Mouse (Mus musculus) ES-E14 (cell line): ENCODE results near the gene 1810013L24Rik. TPM values are rescaled to one million over a fixed set of nuclear protein-coding genes. Genes with fewer than 3 reads are reported as not detected.
"Not testable (repeated sequence)": the region's sequence is repeated elsewhere in the genome, so short reads cannot be mapped to it uniquely, and the experiment has no call there.

Experiments
- DNase-seq: peaks from one replicate; pipeline ENCODE4 v3.0.0-alpha.2; 2013; ENCODE audit warnings: low read depth, low spot score
- H3K27ac ChIP-seq: 2 replicates; pipeline ENCODE4 v1.5.1; 2012; ENCODE audit warnings: low read depth, mild to moderate bottlenecking, low read length, moderate library complexity, mixed read lengths; ENCODE audit not compliant: poor library complexity, insufficient read depth, severe bottlenecking
- H3K36me3 ChIP-seq: 2 replicates; pipeline ENCODE4 v1.6.1; 2012; ENCODE audit warnings: mild to moderate bottlenecking, low read length, moderate library complexity, mixed read lengths; ENCODE audit not compliant: control insufficient read depth, poor library complexity, insufficient read depth, severe bottlenecking
- H3K4me1 ChIP-seq, 2 experiments: fragments of 150-350 bp in 1 of 2; sonication (generic) in 1 of 2; 2 replicates each; pipeline ENCODE4 v1.6.1; 2012; ENCODE audit warnings: low read length in 2 of 2, mild to moderate bottlenecking in 1 of 2, mixed read lengths in 1 of 2; ENCODE audit not compliant: control insufficient read depth in 2 of 2, insufficient read depth in 2 of 2, poor library complexity in 1 of 2
- H3K4me3 ChIP-seq, 2 experiments: fragments of 150-350 bp in 1 of 2; sonication (generic) in 1 of 2; 2 replicates each; pipeline ENCODE4 v1.5.1; 2012; ENCODE audit warnings: low read length in 2 of 2, low read depth in 1 of 2, mild to moderate bottlenecking in 1 of 2, mixed read lengths in 1 of 2; ENCODE audit not compliant: insufficient read depth in 1 of 2, poor library complexity in 1 of 2, severe bottlenecking in 1 of 2
- H3K9ac ChIP-seq: 2 replicates; pipeline ENCODE4 v1.6.1; 2012; ENCODE audit warnings: low read depth, mild to moderate bottlenecking, low read length, mixed read lengths; ENCODE audit not compliant: poor library complexity, insufficient read depth, severe bottlenecking
- H3K9me3 ChIP-seq: fragments of 150-350 bp; sonication (generic); 2 replicates; pipeline ENCODE4 v1.6.1; 2012; ENCODE audit warnings: low read depth, mild to moderate bottlenecking, low read length; ENCODE audit not compliant: control insufficient read depth, insufficient read depth
- CHD2 ChIP-seq: IDR thresholded peaks from 2 replicates; pipeline ENCODE4 v1.6.1; 2014; ENCODE audit warnings: mild to moderate bottlenecking, low read depth, low read length, inconsistent platforms
- HCFC1 ChIP-seq: IDR thresholded peaks from 2 replicates; pipeline ENCODE4 v1.6.1; 2012; ENCODE audit warnings: low read length, inconsistent platforms, borderline replicate concordance; ENCODE audit not compliant: insufficient read depth
- MAFK ChIP-seq: IDR thresholded peaks from 2 replicates; pipeline ENCODE4 v1.6.1; 2014; ENCODE audit warnings: mild to moderate bottlenecking, low read depth, low read length, inconsistent platforms; ENCODE audit not compliant: insufficient read depth
- ZC3H11A ChIP-seq: IDR thresholded peaks from 2 replicates; pipeline ENCODE4 v1.6.1; 2012; ENCODE audit warnings: low read depth, mild to moderate bottlenecking, inconsistent platforms, low read length, borderline replicate concordance
- ZNF384 ChIP-seq: IDR thresholded peaks from 2 replicates; pipeline ENCODE4 v1.6.1; 2012; ENCODE audit warnings: low read depth, low read length, inconsistent platforms
- in situ Hi-C, 2 experiments: fragments of 600-800 bp; cut with MboI; formaldehyde crosslinking; loops; one replicate each; pipeline ENCODE4 v1.15.1; 2025; ENCODE audit warnings: low sequenced_read_pairs in 2 of 2, inconsistent platforms in 1 of 2; ENCODE audit not compliant: unreplicated experiment in 2 of 2
- total RNA-seq: library from RNA; depleted of rRNA; stranded (reverse); fragments of 300-350 nt; gene quantifications from 2 replicates; pipeline ENCODE4 v1.2.3, GENCODE M21; 2012; rRNA removed

The 1810013L24Rik gene
- total RNA-seq, 1 experiment = 47.4 TPM

GRCm38 (mm10) chr16:8883674-8884241 is 53.9 kb downstream of the 1810013L24Rik start:
- Histone ChIP-seq H3K4me1 (peaks cover 0 to 23% of the 10 kb centered on the region in 2 experiments; a peak in 2 of 4 replicates), H3K4me3 (no peak overlapping the region), H3K27ac (no peak overlapping the region), H3K36me3 (no peaks in the 10 kb centered on the region), H3K9ac (no peak overlapping the region), H3K9me3 (no peaks in the 10 kb centered on the region)
- in situ Hi-C loops = no loop called here
- TF ChIP-seq ZC3H11A (peak; percentile 98; the same call in 1 of the 2 replicates), CHD2 (no peak)
- DNase-seq = peak; percentile 91

- H3K4me3 ChIP-seq, H3K36me3 ChIP-seq, H3K27ac ChIP-seq, H3K9ac ChIP-seq, H3K9me3 ChIP-seq, in situ Hi-C loops, DNase-seq: not testable (repeated sequence)
- H3K4me1 ChIP-seq = peaks cover 2 to 18% of the 10 kb centered on the region in 2 experiments; a peak in 2 of 4 replicates
These were observed 64.3 kb downstream of the 1810013L24Rik start for GRCm38 (mm10) chr16:8894214-8894613.

GRCm38 (mm10) chr16:8895301-8895700 is 65.4 kb downstream of the 1810013L24Rik start:
- H3K36me3 ChIP-seq = no peaks in the 10 kb centered on the region
- in situ Hi-C loops = no loop called here
- H3K4me1 ChIP-seq = peaks cover 2 to 18% of the 10 kb centered on the region in 2 experiments; a peak in 2 of 4 replicates
- DNase-seq = no peak
- TF ChIP-seq ZNF384 = no peak
- no peak for TF ChIP-seq MAFK
- no peak for TF ChIP-seq CHD2
- no peak for TF ChIP-seq HCFC1
- TF ChIP-seq ZC3H11A = no peak
- no peak overlapping the region for H3K9ac ChIP-seq
- H3K27ac ChIP-seq = no peak overlapping the region
- no peaks in the 10 kb centered on the region for H3K9me3 ChIP-seq
- no peak overlapping the region for H3K4me3 ChIP-seq

- H3K27ac ChIP-seq, H3K9me3 ChIP-seq, H3K4me1 ChIP-seq, in situ Hi-C loops, DNase-seq, H3K36me3 ChIP-seq, H3K9ac ChIP-seq, H3K4me3 ChIP-seq: not testable (repeated sequence)
These were observed 76.2 kb downstream of the 1810013L24Rik start for GRCm38 (mm10) chr16:8906115-8906514.

Other genes starting within 250 kb of the 1810013L24Rik start
- 34.7 and 34.8 TPM in 2 replicates for gene Pmm2, start 192.4 kb upstream of the 1810013L24Rik start, total RNA-seq
- gene Tmem186, start 192.4 kb upstream of the 1810013L24Rik start, total RNA-seq = 20.7 and 25.7 TPM in 2 replicates
- 42.5 and 66.6 TPM in 2 replicates for gene Carhsp1, start 157.9 kb upstream of the 1810013L24Rik start, total RNA-seq
- gene Gm5767, start 149.3 kb upstream of the 1810013L24Rik start, total RNA-seq = not detected in 2 replicates
- gene Usp7, start 37.8 kb upstream of the 1810013L24Rik start, total RNA-seq = 242 and 291 TPM in 2 replicates